Mouse (Mus musculus): ENCODE data around the gene Neurod6. TPM values are rescaled to one million over a fixed set of nuclear protein-coding genes. Genes with fewer than 3 reads are reported as not detected.
A peak's percentile ranks its signal among the peaks of the same experiment; 100 is the strongest.

Neurod6 gene
- polyA plus RNA-seq, 1 experiment from 2014 or later: 0.09 TPM

GRCm38 (mm10) chr6:55677326-55677725 is 3.7 kb downstream of the Neurod6 start:
- ATAC-seq (ENCODE audit: borderline replicate concordance, extremely low read depth, low FRiP score, low TSS enrichment): no peak
- H3K9ac ChIP-seq: no peak overlapping the region

GRCm38 (mm10) chr6:55676663-55677311 is 4.3 kb downstream of the Neurod6 start:
- Histone ChIP-seq H3K9ac (no peak overlapping the region), H3K4me1 (0 out of 2 replicates have a peak, but pooled peaks cover 4% of the 10 kb centered on the region), H3K4me2 (peak overlapping the region; percentile 36), H3K36me3 (no peaks in the 10 kb centered on the region), H3K27me3 (peaks cover 28% of the 10 kb centered on the region), H3K27ac (no peak overlapping the region), H3K9me3 (no peaks in the 10 kb centered on the region), H3K4me3 (no peak overlapping the region)
- ATAC-seq (ENCODE audit: borderline replicate concordance, extremely low read depth, low FRiP score, low TSS enrichment): peak; percentile 57
- WGBS: 2% methylated on average over 27 of the region's 27 CpGs

More at GRCm38 (mm10) chr6:55677326-55677725, 3.7 kb downstream of the Neurod6 start:
- Histone ChIP-seq H3K36me3 (no peaks in the 10 kb centered on the region), H3K4me2 (peak overlapping the region; percentile 36; the same call in 1 of the 2 replicates), H3K27ac (no peak overlapping the region), H3K9me3 (no peaks in the 10 kb centered on the region), H3K4me3 (no peak overlapping the region), H3K4me1 (0 out of 2 replicates have a peak, but pooled peaks cover 4% of the 10 kb centered on the region), H3K27me3 (peaks cover 28% of the 10 kb centered on the region)
- WGBS: 19% methylated on average over 8 of the region's 8 CpGs

DNA sequence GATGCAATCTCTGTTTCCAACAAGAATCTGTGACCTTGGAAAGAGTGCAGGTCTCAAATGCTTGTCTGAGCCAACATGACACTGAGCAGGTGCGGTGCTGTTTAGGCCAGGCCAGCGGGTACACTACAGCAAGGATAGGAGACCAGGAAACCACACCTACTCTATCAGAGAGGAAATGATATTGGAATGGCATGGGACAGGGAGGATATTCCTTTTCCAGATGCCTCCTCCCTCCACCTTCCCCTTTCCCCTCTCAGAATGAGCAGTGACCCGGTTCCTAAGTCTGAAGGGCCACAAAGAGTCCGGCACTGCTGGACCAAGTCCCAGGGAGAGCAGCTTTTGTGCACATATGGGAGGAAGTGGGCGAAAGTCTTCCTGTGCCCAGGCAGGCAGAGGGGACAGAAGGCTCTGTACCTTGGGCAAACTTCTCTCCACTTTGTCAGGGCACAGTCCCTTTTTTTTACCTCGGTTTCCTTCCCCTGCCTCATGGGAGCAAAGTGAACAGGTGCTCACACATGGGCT is 4.9 kb downstream of the Neurod6 start:
- no peaks in the 10 kb centered on the region for H3K36me3 ChIP-seq
- 0 out of 2 replicates have a peak, but pooled peaks have one; percentile 19 for ATAC-seq (ENCODE audit: borderline replicate concordance, extremely low read depth, low FRiP score, low TSS enrichment)
- no peak overlapping the region for H3K4me3 ChIP-seq
- H3K27me3 ChIP-seq: peaks cover 28% of the 10 kb centered on the region
- H3K9ac ChIP-seq: no peak overlapping the region
- WGBS: 49% methylated on average over 6 of the region's 6 CpGs
- H3K9me3 ChIP-seq: no peaks in the 10 kb centered on the region
- H3K27ac ChIP-seq: no peak overlapping the region
- H3K4me2 ChIP-seq: no peak overlapping the region
- H3K4me1 ChIP-seq: 0 out of 2 replicates have a peak, but pooled peaks cover 4% of the 10 kb centered on the region

GRCm38 (mm10) chr6:55667801-55668200 is 13.3 kb downstream of the Neurod6 start:
- Histone ChIP-seq H3K9ac (no peak overlapping the region), H3K27ac (no peak overlapping the region)

GRCm38 (mm10) chr6:55661126-55661915 is 19.7 kb downstream of the Neurod6 start:
- ATAC-seq (ENCODE audit: borderline replicate concordance, extremely low read depth, low FRiP score, low TSS enrichment): no peak
- Histone ChIP-seq H3K4me2 (no peak overlapping the region), H3K4me3 (no peak overlapping the region), H3K27ac (no peak overlapping the region), H3K9me3 (no peaks in the 10 kb centered on the region), H3K36me3 (no peaks in the 10 kb centered on the region), H3K27me3 (no peaks in the 10 kb centered on the region), H3K9ac (no peak overlapping the region), H3K4me1 (no peaks in the 10 kb centered on the region)
- 49% methylated on average over 5 of the region's 5 CpGs for WGBS

More at GRCm38 (mm10) chr6:55667801-55668200, 13.3 kb downstream of the Neurod6 start:
- Histone ChIP-seq H3K4me3 (no peak overlapping the region), H3K36me3 (no peaks in the 10 kb centered on the region), H3K4me2 (no peak overlapping the region), H3K9me3 (no peaks in the 10 kb centered on the region), H3K27me3 (no peaks in the 10 kb centered on the region), H3K4me1 (no peaks in the 10 kb centered on the region)
- ATAC-seq (ENCODE audit: borderline replicate concordance, extremely low read depth, low FRiP score, low TSS enrichment): no peak
- WGBS: 60% methylated on average over 3 of the region's 3 CpGs

- Histone ChIP-seq H3K4me2 (no peak overlapping the region), H3K4me3 (no peak overlapping the region), H3K9me3 (no peaks in the 10 kb centered on the region), H3K27ac (no peak overlapping the region), H3K4me1 (0 out of 2 replicates have a peak, but pooled peaks cover 3% of the 10 kb centered on the region), H3K27me3 (no peaks in the 10 kb centered on the region), H3K36me3 (no peaks in the 10 kb centered on the region), H3K9ac (no peak overlapping the region)
- no peak for ATAC-seq (ENCODE audit: borderline replicate concordance, extremely low read depth, low FRiP score, low TSS enrichment)
- WGBS: 39% methylated on average over 3 of the region's 3 CpGs
Measured at GRCm38 (mm10) chr6:55649996-55650395, 31.1 kb downstream of the Neurod6 start.

GRCm38 (mm10) chr6:55649581-55649980 is 31.5 kb downstream of the Neurod6 start:
- no peaks in the 10 kb centered on the region for H3K36me3 ChIP-seq
- 66% methylated on average over 8 of the region's 8 CpGs for WGBS
- ATAC-seq (ENCODE audit: borderline replicate concordance, extremely low read depth, low FRiP score, low TSS enrichment): no peak
- H3K4me2 ChIP-seq: no peak overlapping the region
- no peak overlapping the region for H3K27ac ChIP-seq
- no peaks in the 10 kb centered on the region for H3K9me3 ChIP-seq
- H3K4me1 ChIP-seq: 0 out of 2 replicates have a peak, but pooled peaks cover 3% of the 10 kb centered on the region
- H3K27me3 ChIP-seq: no peaks in the 10 kb centered on the region
- no peak overlapping the region for H3K4me3 ChIP-seq
- no peak overlapping the region for H3K9ac ChIP-seq

DNA sequence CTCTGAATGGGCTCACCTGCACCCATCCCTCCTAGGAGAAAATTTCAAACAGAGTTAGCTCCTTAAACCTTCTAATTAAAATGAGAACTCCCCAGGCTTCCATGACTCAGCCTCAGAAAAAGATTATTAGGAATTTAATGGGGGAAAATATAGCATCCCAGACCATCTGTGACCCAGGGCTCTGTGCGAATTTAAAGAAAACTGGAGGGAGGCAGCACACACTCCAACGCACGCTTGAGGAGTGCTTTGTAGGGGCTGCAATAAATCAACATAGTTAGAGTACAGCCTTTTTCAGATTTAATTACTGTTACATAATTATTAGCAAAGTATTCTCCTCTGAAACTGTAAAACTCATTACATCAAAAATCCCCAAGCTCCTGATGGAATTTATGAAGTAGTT is 32.2 kb downstream of the Neurod6 start:
- no peak for ATAC-seq (ENCODE audit: borderline replicate concordance, extremely low read depth, low FRiP score, low TSS enrichment)
- Histone ChIP-seq H3K4me3 (no peak overlapping the region), H3K9me3 (no peaks in the 10 kb centered on the region), H3K9ac (no peak overlapping the region), H3K36me3 (no peaks in the 10 kb centered on the region), H3K4me1 (0 out of 2 replicates have a peak, but pooled peaks cover 3% of the 10 kb centered on the region), H3K27ac (no peak overlapping the region), H3K4me2 (no peak overlapping the region), H3K27me3 (no peaks in the 10 kb centered on the region)
- WGBS: 67% methylated on average over 3 of the region's 3 CpGs

GRCm38 (mm10) chr6:55647771-55648280 is 33.2 kb downstream of the Neurod6 start:
- WGBS: 54% methylated on average over 8 of the region's 8 CpGs
- ATAC-seq (ENCODE audit: borderline replicate concordance, extremely low read depth, low FRiP score, low TSS enrichment): no peak
- Histone ChIP-seq H3K9ac (no peak overlapping the region), H3K36me3 (no peaks in the 10 kb centered on the region), H3K9me3 (no peaks in the 10 kb centered on the region), H3K4me2 (no peak overlapping the region), H3K27me3 (no peaks in the 10 kb centered on the region), H3K4me1 (0 out of 2 replicates have a peak, but pooled peaks cover 3% of the 10 kb centered on the region), H3K27ac (no peak overlapping the region), H3K4me3 (no peak overlapping the region)

GRCm38 (mm10) chr6:55646824-55647560 is 34.1 kb downstream of the Neurod6 start:
- Histone ChIP-seq H3K27me3 (no peaks in the 10 kb centered on the region), H3K9me3 (no peaks in the 10 kb centered on the region), H3K4me2 (no peak overlapping the region), H3K27ac (no peak overlapping the region), H3K4me3 (no peak overlapping the region), H3K4me1 (0 out of 2 replicates have a peak, but pooled peaks cover 3% of the 10 kb centered on the region), H3K9ac (no peak overlapping the region), H3K36me3 (no peaks in the 10 kb centered on the region)
- 15% methylated on average over 9 of the region's 9 CpGs for WGBS
- ATAC-seq (ENCODE audit: borderline replicate concordance, extremely low read depth, low FRiP score, low TSS enrichment): no peak

DNA sequence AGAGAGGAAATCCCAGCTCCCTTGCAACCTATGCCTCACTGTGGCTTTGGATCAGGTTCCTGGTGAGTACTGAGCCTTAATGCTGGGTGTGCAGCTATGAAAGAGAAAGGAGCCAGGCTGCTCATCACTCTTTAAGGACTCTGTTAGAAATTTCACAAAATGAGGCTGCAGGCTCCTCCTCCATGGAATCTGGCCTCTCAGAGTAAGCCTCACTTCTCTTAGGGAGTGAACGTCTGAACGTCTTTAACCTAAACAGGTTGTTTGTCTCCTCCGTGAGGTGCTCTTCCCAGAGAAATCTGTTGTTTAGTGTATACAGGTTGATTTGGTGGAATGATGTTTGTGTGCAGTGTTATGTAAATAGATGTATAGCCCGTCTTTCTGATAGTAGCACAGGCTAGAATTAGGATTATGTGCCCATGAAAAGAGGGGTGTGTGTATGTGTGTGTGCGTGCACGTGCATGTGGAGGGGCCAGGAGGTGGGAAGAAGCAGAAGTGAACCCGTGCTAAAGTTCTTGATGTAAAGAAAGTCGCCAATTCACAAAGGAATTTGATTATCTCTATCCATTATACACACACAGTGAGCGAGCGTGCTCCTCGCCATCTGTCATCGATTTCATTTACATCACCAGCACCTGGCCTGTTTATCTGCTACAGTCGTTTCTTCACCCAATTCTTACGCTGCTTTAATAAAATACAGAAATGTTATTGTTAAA is 34.8 kb downstream of the Neurod6 start:
- Histone ChIP-seq H3K4me1 (0 out of 2 replicates have a peak, but pooled peaks cover 3% of the 10 kb centered on the region), H3K36me3 (no peaks in the 10 kb centered on the region), H3K4me3 (no peak overlapping the region), H3K9me3 (no peaks in the 10 kb centered on the region), H3K27ac (no peak overlapping the region), H3K4me2 (no peak overlapping the region), H3K9ac (no peak overlapping the region), H3K27me3 (no peaks in the 10 kb centered on the region)
- 38% methylated on average over 14 of the region's 14 CpGs for WGBS
- no peak for ATAC-seq (ENCODE audit: borderline replicate concordance, extremely low read depth, low FRiP score, low TSS enrichment)
